Mouse (Mus musculus): Measurements from ENCODE around the gene Mif4gd. TPM values are rescaled to one million over a fixed set of nuclear protein-coding genes. Genes with fewer than 3 reads are reported as not detected.

Gene Mif4gd
- polyA plus RNA-seq, 1 experiment: 108 TPM

- peaks cover 65% of the 10 kb centered on the region for H3K36me3 ChIP-seq (ENCODE audit: control insufficient read depth, insufficient read depth, low read length)
- no peaks in the 10 kb centered on the region for H3K27me3 ChIP-seq (ENCODE audit: control insufficient read depth, insufficient read depth, low read length)
- 73% methylated on average over 10 of the region's 10 CpGs for WGBS
- TF ChIP-seq CTCF (IDR thresholded peaks at IDR 0.05; ENCODE audit: extremely low read depth, insufficient read length, insufficient replicate concordance, low read depth, low read length): no peak
- TF ChIP-seq POLR2A (IDR thresholded peaks at IDR 0.05; ENCODE audit: low read depth, low read length): no peak
- no peak overlapping the region for H3K4me3 ChIP-seq (ENCODE audit: low read depth, low read length)
- no peak overlapping the region for H3K27ac ChIP-seq (ENCODE audit: insufficient read depth, low read depth, low read length)
- H3K4me1 ChIP-seq (ENCODE audit: control insufficient read depth, insufficient read depth, insufficient read length, low read length): peaks cover 10% of the 10 kb centered on the region; the same call in 1 of the 2 replicates
Measured at GRCm38 (mm10) chr11:115582913-115583606, 29.7 kb downstream of the Mif4gd start.

GRCm38 (mm10) chr11:115579080-115579479 lies 33.7 kb downstream of the Mif4gd start:
- H3K4me1 ChIP-seq (ENCODE audit: control insufficient read depth, insufficient read depth, insufficient read length, low read length): no peaks in the 10 kb centered on the region
- H3K27me3 ChIP-seq (ENCODE audit: control insufficient read depth, insufficient read depth, low read length): no peaks in the 10 kb centered on the region
- peaks cover 36% of the 10 kb centered on the region for H3K36me3 ChIP-seq (ENCODE audit: control insufficient read depth, insufficient read depth, low read length)
- TF ChIP-seq CTCF (IDR thresholded peaks at IDR 0.05; ENCODE audit: extremely low read depth, insufficient read length, insufficient replicate concordance, low read depth, low read length): no peak
- no peak for TF ChIP-seq POLR2A (IDR thresholded peaks at IDR 0.05; ENCODE audit: low read depth, low read length)
- H3K4me3 ChIP-seq (ENCODE audit: low read depth, low read length): no peak overlapping the region
- no peak overlapping the region for H3K27ac ChIP-seq (ENCODE audit: insufficient read depth, low read depth, low read length)

GRCm38 (mm10) chr11:115564961-115565360 lies 47.8 kb downstream of the Mif4gd start:
- Histone ChIP-seq H3K36me3 (ENCODE audit: control insufficient read depth, insufficient read depth, low read length) (peaks cover 17% of the 10 kb centered on the region), H3K4me1 (ENCODE audit: control insufficient read depth, insufficient read depth, insufficient read length, low read length) (no peaks in the 10 kb centered on the region), H3K4me3 (ENCODE audit: low read depth, low read length) (no peak overlapping the region; the same call in 1 of the 2 replicates), H3K27me3 (ENCODE audit: control insufficient read depth, insufficient read depth, low read length) (no peaks in the 10 kb centered on the region), H3K27ac (ENCODE audit: insufficient read depth, low read depth, low read length) (no peak overlapping the region)
- WGBS: 7% methylated on average over 7 of the region's 7 CpGs
- no peak for TF ChIP-seq POLR2A (IDR thresholded peaks at IDR 0.05; ENCODE audit: low read depth, low read length)
- TF ChIP-seq CTCF (IDR thresholded peaks at IDR 0.05; ENCODE audit: extremely low read depth, insufficient read length, insufficient replicate concordance, low read depth, low read length): no peak

- peak within 1 kb of the TSS; percentile 77 for H3K27ac ChIP-seq (ENCODE audit: insufficient read depth, low read depth, low read length)
- H3K36me3 ChIP-seq (ENCODE audit: control insufficient read depth, insufficient read depth, low read length): peaks cover 12% of the 10 kb centered on the region; the same call in 1 of the 2 replicates
- H3K27me3 ChIP-seq (ENCODE audit: control insufficient read depth, insufficient read depth, low read length): no peaks in the 10 kb centered on the region
- H3K4me1 ChIP-seq (ENCODE audit: control insufficient read depth, insufficient read depth, insufficient read length, low read length): no peaks in the 10 kb centered on the region
- TF ChIP-seq POLR2A (IDR thresholded peaks at IDR 0.05; ENCODE audit: low read depth, low read length) (peak; percentile 58; the same call in 1 of the 2 replicates), CTCF (IDR thresholded peaks at IDR 0.05; ENCODE audit: extremely low read depth, insufficient read length, insufficient replicate concordance, low read depth, low read length) (no peak)
- WGBS: 1% methylated on average over 42 of the region's 42 CpGs
- H3K4me3 ChIP-seq (ENCODE audit: low read depth, low read length): peak within 1 kb of the TSS; percentile 95
Measured at GRCm38 (mm10) chr11:115564064-115564809, 48.5 kb downstream of the Mif4gd start, which contains the start of gene Nup85. Nup85 (plus strand) TSS chr11:115564434.

- Histone ChIP-seq H3K27me3 (ENCODE audit: control insufficient read depth, insufficient read depth, low read length) (no peaks in the 10 kb centered on the region), H3K4me3 (ENCODE audit: low read depth, low read length) (no peak overlapping the region), H3K27ac (ENCODE audit: insufficient read depth, low read depth, low read length) (no peak overlapping the region), H3K36me3 (ENCODE audit: control insufficient read depth, insufficient read depth, low read length) (0 out of 2 replicates have a peak, but pooled peaks cover 6% of the 10 kb centered on the region), H3K4me1 (ENCODE audit: control insufficient read depth, insufficient read depth, insufficient read length, low read length) (no peaks in the 10 kb centered on the region)
- WGBS: 34% methylated on average over 4 of the region's 4 CpGs
- no peak for TF ChIP-seq CTCF (IDR thresholded peaks at IDR 0.05; ENCODE audit: extremely low read depth, insufficient read length, insufficient replicate concordance, low read depth, low read length)
- TF ChIP-seq POLR2A (IDR thresholded peaks at IDR 0.05; ENCODE audit: low read depth, low read length): no peak
Measured at GRCm38 (mm10) chr11:115563406-115563805, 49.4 kb downstream of the Mif4gd start.

Other genes with a start within 250 kb of the Mif4gd start
- 30.2 and 37.6 TPM in 2 replicates for gene Hid1, start 245.2 kb downstream of the Mif4gd start, polyA plus RNA-seq (2012; rRNA removed)
- 3.8 and 4.2 TPM in 2 replicates for gene Cdr2l, start 231.1 kb downstream of the Mif4gd start, polyA plus RNA-seq (2012; rRNA removed)
- 42.0 and 45.8 TPM in 2 replicates for gene Mrpl58, start 209.2 kb downstream of the Mif4gd start, polyA plus RNA-seq (2012; rRNA removed)
- 50.8 and 61.5 TPM in 2 replicates for gene Atp5h, start 193.0 kb downstream of the Mif4gd start, polyA plus RNA-seq (2012; rRNA removed)
- gene Kctd2, start 192.8 kb downstream of the Mif4gd start, polyA plus RNA-seq (2012; rRNA removed): 13.4 and 27.3 TPM in 2 replicates
- 1.5 and 4.7 TPM in 2 replicates for gene Trim80, start 172.4 kb downstream of the Mif4gd start, polyA plus RNA-seq (2012; rRNA removed)
- 98.7 and 220 TPM in 2 replicates for gene Slc16a5, start 150.5 kb downstream of the Mif4gd start, polyA plus RNA-seq (2012; rRNA removed)
- 13.2 and 16.3 TPM in 2 replicates for gene Armc7, start 137.3 kb downstream of the Mif4gd start, polyA plus RNA-seq (2012; rRNA removed)
- gene Nt5c, start 121.1 kb downstream of the Mif4gd start, polyA plus RNA-seq (2012; rRNA removed): 56.8 and 132 TPM in 2 replicates
- 210 and 430 TPM in 2 replicates for gene Jpt1, start 98.6 kb downstream of the Mif4gd start, polyA plus RNA-seq (2012; rRNA removed)
- gene Sumo2, start 76.7 kb downstream of the Mif4gd start, polyA plus RNA-seq (2012; rRNA removed): 3.6 and 7.0 TPM in 2 replicates
- 12.6 and 16.8 TPM in 2 replicates for gene Nup85, start 48.5 kb downstream of the Mif4gd start, polyA plus RNA-seq (2012; rRNA removed)
- gene Mrps7, start 9.0 kb downstream of the Mif4gd start, polyA plus RNA-seq (2012; rRNA removed): 11.8 and 13.3 TPM in 2 replicates
- 12.6 and 14.7 TPM in 2 replicates for gene Gga3, start 8.9 kb downstream of the Mif4gd start, polyA plus RNA-seq (2012; rRNA removed)
- 11.3 and 19.6 TPM in 2 replicates for gene Slc25a19, start 15.3 kb upstream of the Mif4gd start, polyA plus RNA-seq (2012; rRNA removed)
- gene Grb2, start 95.6 kb upstream of the Mif4gd start, polyA plus RNA-seq (2012; rRNA removed): 13.0 and 34.8 TPM in 2 replicates
- gene Tmem94, start 152.5 kb upstream of the Mif4gd start, polyA plus RNA-seq (2012; rRNA removed): 48.2 and 132 TPM in 2 replicates
- gene Caskin2, start 200.7 kb upstream of the Mif4gd start, polyA plus RNA-seq (2012; rRNA removed): 26.1 and 52.6 TPM in 2 replicates
- gene Tsen54, start 201.8 kb upstream of the Mif4gd start, polyA plus RNA-seq (2012; rRNA removed): 24.3 and 40.8 TPM in 2 replicates
- 140 and 268 TPM in 2 replicates for gene Llgl2, start 211.1 kb upstream of the Mif4gd start, polyA plus RNA-seq (2012; rRNA removed)
- 539 and 1,655 TPM in 2 replicates for gene Myo15b, start 245.4 kb upstream of the Mif4gd start, polyA plus RNA-seq (2012; rRNA removed)